Mouse (Mus musculus): Measurements from ENCODE around the gene Papss2.
"Not testable (repeated sequence)": the region's sequence is repeated elsewhere in the genome, so short reads cannot be mapped to it uniquely, and the experiment has no call there.

Papss2 gene

DNA sequence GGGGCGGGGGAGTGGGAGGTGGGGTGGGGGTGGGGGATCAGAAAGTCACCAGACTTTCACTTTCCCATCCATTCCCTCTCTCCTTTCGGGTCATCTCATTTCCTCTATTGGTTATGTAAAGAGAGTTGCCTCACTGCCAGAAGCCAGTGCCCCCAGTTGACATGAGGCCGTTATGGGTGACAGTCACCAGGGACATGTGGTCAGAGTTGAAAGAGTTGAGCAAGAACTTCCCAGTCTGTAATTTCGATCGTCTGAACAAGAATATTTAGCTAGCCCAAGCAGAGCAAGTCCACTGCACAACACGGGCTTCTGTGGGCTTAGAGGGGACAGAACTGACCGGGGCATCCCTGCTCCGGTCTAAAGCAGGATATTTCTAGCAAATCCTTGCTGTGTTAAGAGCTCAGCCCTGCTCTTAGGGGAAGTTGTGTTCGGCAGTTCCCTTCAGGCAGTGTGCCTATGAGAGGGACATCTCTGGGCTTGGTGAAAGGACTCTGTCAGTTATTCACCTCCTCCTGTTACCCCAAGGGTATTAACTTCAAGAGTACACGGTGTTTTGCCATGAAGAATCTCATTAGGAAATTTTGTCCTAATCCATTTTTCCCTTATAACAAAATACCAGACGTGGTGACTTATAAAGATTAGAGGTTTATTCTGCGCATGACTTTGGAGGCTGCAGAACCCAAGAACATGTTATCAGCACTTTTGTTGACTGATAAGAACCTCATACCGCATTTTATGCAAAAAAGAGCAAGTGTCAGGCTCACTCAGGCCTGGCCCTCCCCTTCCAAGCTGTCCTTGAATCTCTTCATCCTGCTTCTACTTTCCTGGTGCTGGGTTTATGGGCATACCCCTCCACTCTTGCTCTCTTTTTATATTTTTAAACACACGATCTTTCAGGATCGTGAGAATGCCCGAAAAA lies 42.0 kb downstream of the Papss2 start:
- in situ Hi-C loops (cut with MboI, MseI): no loop called here

DNA sequence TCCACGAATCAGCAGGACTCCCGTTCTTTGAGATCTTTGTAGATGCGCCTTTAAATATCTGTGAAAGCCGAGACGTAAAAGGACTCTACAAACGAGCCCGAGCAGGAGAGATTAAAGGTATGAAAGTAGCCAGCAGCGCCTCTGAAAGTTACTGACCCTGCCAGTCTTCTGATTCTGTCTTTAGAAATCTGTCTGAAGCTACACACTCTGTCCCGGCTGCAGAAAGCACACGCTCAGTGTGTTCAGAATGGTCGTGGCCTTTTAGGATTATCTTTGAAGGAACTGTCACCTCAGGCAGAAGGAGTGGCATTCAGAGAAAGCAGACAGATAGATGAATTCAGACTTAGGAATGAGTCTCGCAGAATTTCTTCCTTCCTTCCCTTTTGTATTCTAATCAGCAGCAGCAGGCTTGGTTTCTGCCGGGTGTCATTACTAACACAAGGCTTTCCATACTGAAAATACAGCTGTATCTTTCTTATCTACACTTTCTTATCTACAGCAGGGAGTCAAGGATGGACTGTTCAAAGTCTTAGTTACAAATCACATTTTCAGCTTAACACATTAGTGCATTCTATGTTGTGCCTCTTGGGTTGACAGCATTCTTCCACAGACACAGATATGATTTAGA lies 42.8 kb downstream of the Papss2 start:
- in situ Hi-C loops (cut with MboI, MseI): no loop called here

DNA sequence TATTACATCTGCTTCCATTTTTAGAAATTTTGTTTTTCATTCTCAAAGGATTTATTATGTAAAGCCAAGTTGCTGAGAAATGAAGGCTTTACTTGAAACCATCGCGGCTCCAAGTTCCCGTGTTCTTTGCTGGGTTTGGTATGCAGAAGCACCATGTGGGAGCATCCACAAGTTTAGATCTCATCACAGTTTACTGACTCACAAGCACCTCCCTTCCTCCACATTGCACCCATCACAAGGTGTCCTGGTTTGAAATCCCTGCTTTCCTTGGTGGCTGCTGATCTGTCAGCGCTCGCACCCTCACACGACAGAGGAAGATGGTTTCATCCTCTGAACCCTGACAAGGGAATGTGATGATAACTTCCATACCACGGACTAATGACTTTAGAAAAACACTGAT lies 45.9 kb downstream of the Papss2 start:
- in situ Hi-C loops (cut with MboI, MseI): no loop called here

DNA sequence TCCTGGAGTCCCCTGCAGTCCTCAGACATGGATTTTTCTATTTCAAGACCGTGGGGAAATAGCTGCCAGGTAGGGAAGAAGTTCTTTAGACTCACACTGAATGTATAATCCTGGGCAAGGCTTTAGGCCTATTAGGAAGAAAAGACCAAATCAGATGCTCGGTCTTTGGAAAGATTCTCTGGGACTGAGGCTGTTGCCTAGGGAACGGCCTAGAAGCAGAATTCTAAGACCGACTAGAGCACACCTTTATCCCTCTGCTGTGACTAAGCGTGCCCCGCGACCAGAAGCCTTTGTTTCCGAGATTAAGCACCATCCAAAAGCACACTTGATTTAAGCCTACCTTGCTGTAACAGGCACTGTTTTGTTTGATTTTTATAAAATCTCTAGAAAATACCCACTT lies 46.4 kb downstream of the Papss2 start:
- in situ Hi-C loops (cut with MboI, MseI): no loop called here

DNA sequence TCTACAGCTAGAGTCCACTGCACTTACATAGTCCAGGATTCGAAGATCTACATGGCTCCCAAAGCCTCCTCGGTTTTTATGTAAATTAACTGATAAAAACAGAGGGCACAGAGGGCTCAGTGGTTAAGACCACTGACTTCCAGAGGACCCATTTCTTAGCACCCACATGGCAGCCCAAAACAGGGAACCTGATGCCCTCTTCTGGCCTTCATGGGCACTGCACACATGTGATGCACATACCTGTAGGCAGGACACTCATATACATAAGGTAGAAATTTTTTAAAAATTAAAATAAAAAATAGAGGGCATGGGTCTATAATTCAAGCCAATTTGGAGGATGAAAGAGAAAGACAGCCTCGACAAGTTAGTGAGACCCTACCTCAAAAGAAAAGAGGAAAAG lies 48.1 kb downstream of the Papss2 start:
- in situ Hi-C loops (cut with MboI, MseI): no loop called here

DNA sequence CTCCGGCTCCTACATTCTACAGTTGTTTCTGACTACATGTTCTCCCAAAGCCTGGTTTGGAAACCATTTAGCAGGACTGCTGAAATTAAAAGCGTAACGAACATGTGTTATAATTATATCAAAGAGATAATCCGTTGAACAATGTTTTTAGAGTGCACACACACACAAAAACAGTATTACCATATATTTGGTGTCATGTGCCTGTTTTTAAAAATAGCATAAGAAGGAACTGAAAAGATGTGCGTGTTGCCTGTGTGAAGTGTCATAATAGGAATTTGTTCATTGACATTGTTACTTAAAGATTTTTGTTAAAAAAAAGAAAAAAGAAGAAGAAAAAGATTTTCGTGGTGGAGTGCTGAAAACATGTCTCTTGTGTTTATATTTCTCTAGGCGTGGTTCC lies 50.3 kb downstream of the Papss2 start:
- in situ Hi-C loops (cut with MboI, MseI): no loop called here

DNA sequence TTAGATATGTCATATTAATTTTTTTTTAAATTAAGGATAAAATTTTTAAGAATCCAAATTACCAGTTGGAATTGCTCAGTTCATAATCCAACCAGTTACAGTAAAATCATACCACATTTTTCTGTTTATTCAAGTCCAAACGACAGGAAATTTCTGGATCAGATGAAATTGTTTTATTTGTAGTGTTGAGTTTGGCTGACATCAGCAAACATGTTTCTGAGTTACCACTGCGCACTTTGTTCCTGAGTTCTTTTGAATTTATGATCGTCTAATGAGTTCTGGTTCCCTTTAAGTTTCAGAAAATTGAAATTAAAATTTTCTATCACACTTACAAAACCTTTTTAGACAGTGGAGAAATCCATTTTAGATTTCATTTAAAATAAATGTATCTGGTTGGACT lies 50.8 kb downstream of the Papss2 start:
- in situ Hi-C loops (cut with MboI, MseI): no loop called here

DNA sequence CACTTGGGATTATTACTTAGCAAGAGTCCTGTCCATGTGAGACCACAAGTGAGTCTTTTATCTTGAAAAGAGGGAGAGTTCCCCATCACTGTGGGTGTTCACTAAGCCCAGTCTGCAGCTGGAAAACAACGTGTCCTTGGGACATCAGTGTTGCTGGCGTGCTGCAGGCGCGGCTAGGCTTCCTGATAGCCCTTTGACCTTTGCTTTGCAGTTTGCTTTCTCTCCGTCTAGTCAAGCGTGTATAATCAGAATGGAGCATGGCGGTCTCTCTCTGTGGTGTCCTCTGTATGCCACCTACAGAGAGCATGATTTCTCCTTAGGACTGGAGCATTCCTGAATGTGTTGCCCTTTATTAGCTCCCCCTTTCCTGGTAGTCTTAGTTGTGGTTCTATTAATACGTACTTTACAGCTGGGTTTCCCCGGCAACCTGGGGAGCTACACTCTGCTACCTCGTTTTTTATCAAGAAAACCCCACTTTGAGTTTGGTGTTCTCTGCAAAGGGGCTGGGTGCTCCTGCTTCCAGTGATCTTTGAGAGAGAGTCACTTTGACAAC lies 52.5 kb downstream of the Papss2 start:
- in situ Hi-C loops (cut with MboI, MseI): no loop called here

DNA sequence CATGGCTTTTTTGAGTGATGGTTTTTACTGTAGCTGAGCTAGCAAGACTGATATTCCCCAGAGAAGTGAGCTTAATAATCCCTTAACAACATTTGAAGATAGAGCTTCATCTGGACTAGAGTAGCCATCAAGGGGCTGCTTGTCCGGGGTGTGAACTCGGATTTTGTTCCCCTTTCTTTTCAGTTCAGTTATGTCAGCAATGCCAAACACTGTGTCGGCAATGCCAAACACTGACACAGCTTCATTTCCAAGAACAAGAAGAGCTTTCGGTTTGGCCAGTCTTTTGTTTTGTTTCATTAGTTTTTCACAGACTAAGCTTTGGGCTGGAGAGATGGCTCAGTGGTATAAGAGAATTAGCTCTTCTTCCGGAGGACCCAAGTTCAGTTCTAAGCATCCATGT lies 55.5 kb downstream of the Papss2 start:
- in situ Hi-C loops (cut with MboI, MseI): no loop called here

DNA sequence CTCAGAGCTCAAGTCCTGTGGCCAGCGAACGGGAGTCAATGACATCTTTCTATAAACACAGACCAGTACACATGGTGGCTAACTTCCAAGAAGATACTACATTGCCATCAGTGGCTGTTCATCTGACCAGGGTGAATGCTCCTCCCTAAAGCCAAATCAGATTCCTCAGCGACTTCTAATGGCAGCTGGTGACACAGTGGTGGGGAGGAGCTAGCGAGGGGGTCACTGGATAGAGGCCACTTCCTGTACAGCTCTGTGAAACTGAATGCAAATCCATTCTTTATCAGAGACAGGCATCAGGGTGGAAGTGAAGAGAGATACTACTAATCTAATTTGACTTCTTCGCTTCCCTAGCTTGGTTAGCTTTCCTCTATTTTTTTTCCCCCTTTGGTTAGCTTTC lies 57.5 kb downstream of the Papss2 start:
- in situ Hi-C loops (cut with MboI, MseI): no loop called here

DNA sequence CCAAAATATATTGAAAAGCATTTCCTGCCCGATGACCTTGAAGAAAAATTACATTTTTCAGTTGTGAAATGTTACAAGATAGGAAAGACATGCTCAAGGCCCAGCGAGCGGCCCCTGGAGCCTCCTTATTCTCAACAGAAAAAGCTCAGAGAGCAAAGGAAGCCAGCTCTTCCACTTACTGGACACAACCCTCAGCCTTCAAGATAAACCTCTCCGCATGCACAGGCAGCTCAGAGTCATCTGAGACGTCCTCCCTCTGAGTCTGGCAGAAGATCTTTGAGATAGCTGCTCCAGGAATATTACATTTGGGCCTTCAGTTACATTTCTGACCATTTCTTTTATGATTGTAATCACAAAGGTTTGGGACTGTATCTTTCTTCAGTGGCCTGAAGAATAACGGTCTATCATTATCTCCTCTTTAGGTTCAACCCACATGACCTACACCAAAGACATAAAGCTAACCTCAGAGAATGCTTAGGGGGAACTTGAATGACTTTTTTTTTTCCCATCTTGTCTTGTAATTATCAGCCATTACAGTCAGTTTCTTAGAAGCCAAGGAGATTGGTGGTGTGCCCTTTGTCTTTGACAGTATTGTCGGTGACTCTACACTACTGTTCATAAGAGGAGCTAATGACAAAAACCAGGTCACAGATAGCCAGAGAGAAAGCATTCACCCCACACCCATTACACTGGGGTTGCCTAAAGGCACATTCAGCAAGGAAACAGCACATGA lies 58.2 kb downstream of the Papss2 start:
- in situ Hi-C loops (cut with MboI, MseI): no loop called here

DNA sequence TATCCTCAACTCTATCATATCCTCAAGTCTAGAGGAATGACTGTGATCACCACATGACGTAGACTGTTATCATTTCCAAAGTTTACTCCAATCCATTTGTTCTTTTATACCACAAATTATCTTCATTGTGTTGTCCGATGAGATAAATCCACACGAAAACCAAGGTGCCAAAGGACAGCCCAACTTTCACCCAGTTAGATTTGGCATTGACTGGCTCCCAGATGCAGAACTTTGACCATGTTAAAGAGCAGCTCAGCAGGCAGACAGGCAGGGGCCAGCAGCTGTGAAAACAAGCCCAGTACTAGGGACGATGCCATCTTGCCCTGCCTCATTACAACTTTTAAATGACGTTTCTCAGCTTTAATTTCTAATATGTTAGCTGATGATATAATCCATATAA lies 63.8 kb downstream of the Papss2 start:
- in situ Hi-C loops (cut with MboI, MseI): no loop called here

DNA sequence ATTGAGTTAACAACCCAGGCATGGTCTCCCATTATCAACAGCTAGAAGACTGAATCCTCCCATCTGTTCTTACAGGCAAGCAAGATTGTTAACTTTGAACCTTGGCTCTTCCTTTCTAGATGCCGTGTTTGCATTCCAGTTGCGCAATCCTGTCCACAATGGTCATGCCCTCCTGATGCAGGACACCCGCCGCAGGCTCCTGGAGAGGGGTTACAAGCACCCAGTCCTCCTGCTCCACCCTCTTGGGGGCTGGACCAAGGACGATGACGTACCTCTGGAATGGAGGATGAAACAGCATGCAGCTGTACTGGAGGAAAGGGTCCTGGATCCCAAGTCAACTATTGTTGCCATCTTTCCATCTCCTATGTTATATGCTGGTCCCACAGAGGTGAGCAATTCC lies 67.3 kb downstream of the Papss2 start:
- in situ Hi-C loops (cut with MboI, MseI): no loop called here

DNA sequence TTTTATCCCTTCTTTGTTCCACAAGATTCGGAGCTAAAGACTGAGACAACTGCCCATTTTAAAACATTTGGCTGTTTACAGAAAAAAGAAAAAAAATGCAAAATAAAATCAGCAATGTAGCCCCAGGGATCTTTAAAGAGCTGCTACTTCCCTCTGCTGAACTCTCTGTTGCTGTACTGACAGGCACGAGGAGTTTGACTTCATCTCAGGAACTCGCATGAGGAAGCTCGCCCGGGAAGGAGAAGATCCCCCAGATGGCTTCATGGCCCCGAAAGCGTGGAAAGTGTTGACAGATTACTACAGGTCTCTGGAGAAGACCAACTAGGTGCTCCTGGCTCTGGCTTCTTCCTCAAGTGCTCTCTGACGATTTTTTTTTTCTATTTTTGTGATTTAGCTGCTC lies 69.7 kb downstream of the Papss2 start:
- in situ Hi-C loops (cut with MboI, MseI): no loop called here

DNA sequence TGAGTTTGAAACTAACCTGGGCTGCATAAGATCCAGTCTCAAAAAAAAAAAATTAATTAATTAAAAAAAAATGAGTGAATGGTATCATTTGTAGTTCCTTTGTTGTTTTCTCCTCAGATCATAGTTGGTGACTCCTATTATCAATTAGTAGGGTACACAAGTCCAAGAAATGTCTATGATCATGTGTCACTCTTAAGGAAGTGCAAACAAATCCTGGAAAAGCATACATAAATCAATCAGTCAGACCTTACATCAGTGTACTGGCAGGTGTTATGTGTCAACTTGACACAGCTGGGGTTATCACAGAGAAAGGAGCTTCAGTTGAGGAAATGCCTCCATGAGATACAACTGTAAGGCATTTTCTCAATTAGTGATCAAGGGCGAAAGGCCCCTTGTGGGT lies 72.2 kb downstream of the Papss2 start:
- in situ Hi-C loops (cut with MboI, MseI): not testable (repeated sequence)

DNA sequence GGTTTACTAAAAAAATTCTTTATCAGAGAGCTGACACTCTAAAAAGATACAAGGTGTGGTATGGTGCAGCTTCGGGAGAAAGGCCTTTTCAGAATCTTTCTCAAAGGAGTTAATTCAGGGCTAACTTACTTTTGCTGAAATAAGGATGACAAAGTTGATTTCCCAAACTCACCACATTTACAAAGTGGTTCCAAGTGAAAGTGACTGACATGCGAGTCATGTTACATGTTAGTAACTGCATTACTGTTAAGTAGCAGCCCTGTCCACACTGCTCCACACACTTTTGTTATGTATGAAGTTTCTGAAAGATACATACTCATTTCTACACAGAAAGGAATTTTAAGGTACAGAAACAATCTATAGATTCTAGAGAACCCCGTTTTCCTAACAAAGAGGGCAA lies 80.2 kb downstream of the Papss2 start:
- in situ Hi-C loops (cut with MboI, MseI): loop anchor here in 1 of 2 experiments (25.0 kb wide), 1 partner anchor 513 kb away; no protein-coding TSS in a partner anchor

DNA sequence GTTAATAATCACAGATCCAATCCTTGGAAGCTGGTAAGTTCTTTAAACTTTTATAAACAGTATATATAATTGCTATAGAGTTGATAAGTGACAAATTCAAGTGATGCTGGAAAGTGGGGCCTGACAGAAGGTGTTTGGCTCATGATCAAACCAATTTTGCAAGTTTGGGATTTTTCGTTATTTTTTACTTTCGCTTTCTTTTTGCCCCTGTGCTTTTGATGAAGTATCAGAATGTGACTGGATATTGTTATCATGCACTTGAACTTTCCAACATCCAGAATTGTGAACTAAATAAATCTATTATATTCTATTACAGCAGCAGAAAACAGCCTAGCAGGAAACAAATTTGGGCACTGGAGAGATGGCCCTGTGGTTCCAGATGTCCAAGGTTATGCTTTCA lies 85.3 kb downstream of the Papss2 start:
- in situ Hi-C loops (cut with MboI, MseI): loop anchor here in 1 of 2 experiments (10.0 to 25.0 kb wide), 2 partner anchors 366 to 519 kb away; no protein-coding TSS in a partner anchor

DNA sequence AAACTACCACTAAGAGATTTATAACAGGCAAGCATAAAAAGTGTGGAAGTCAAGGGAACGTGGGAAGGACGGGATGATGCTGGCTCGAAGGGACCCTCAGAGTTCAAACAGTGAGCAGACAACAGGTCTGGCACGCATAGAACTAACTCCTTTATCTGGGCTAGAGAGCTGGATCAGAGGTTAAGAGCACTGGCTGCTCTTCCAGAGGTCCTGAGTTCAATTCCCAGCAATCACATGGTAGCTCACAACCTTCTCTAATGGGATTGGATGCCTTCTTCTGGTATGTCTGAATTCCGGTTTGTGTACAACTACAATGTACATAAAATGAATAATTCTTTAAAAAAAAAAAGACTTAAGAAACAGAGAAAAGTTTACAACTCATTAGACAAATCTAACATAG lies 87.5 kb downstream of the Papss2 start:
- in situ Hi-C loops (cut with MboI, MseI): loop anchor here in 1 of 2 experiments (10.0 to 25.0 kb wide), 2 partner anchors 368 to 521 kb away; no protein-coding TSS in a partner anchor

DNA sequence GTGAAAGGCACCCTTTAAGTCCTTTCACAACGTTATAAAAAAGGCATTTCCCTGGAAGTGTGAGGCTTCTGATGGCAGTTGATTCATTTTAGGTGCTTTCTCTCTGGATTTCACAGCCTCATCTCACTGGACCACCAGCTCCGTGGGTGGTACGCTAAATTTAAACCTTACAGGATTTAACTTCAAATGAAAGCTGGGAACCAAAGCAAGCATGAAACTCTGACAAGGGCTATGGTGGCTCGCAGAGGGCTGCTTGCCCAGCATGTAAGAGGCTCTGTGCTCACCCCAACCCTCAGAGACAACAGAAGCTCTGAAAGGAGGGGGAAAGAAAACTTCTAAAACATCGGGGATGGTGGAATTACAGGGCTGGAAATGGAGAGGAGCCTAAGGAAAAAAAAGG lies 92.1 kb downstream of the Papss2 start:
- in situ Hi-C loops (cut with MboI, MseI): loop anchor here (5.0 to 25.0 kb wide), 3 partner anchors 175 to 525 kb away; no protein-coding TSS in a partner anchor

DNA sequence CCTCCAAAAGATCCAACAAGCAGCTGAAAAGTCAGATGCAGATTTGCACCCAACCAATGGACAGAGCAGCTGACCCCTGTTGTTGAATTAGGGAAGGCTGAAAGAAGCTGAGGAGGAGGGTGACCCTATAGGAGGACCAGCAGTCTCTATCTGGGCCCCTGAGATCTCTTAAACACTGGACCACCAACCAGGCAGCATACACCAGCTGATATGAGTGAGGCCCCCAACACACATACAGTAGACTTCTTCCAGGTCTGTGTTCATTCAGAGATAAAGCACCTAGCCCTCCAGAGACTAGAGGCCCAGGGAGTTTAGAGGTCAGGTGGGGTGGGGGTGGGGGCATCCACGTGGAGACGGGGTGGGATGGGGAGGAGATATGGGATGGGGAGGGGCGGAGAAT lies 92.6 kb downstream of the Papss2 start:
- in situ Hi-C loops (cut with MboI, MseI): loop anchor here (5.0 to 25.0 kb wide), 3 partner anchors 176 to 526 kb away; no protein-coding TSS in a partner anchor

DNA sequence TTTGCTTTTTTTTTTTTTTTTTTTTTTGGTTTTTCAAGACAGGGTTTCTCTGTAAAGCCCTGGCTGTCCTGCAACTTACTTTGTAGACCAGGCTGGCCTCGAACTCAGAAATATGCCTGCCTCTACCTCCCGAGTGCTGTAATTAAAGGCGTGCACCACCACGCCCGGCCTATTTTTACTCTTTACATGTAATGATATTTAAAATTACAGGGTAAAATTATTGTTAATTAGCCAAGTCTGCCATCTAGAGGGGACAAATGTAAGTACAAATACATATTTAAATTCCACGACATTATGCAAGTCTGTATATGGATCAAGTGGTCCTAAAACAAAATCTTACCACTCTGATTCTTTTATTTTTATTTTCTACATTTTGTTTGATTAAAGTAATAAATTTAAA lies 94.1 kb downstream of the Papss2 start:
- in situ Hi-C loops (cut with MboI, MseI): loop anchor here (5.0 to 25.0 kb wide), 3 partner anchors 177 to 527 kb away; no protein-coding TSS in a partner anchor

DNA sequence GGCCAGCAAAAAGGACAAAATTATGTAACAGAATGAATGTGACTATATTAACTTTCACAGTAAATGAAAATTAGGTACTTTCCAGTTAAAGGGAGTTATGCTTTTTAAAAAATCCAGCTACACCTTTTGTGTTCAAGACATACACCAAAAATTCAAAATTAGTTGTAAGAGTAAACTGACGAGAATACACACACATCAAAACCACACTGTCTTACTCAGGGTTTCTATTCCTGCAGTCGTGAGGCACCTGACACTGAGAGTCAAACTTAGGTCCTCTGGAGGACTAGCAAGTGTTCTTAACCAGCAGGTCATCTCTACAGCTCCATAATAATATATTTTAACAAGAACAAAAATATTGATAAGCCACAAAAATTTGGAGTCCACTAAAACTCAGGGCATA lies 101.1 kb downstream of the Papss2 start:
- in situ Hi-C loops (cut with MboI, MseI): loop anchor here in 1 of 2 experiments (25.0 kb wide), 1 partner anchor 534 kb away; no protein-coding TSS in a partner anchor

Data from T-helper 17 cell (primary cell).